Mouse (Mus musculus) bone marrow, adult 2 months (tissue): ENCODE measurements at regions not wholly inside any gene's neighbourhood (a gene's known extent, or its start where the extent isn't known, plus 50 kb on each side); places are given as distances from the start of the nearest gene placed in this dataset.

ENCODE experiments used
- CTCF ChIP-seq: fragments of 200-500 bp; IDR thresholded peaks from 2 replicates; pipeline ENCODE4 v1.5.1; 2011; ENCODE audit warnings: low read length, control low read depth; ENCODE audit not compliant: control insufficient read depth, insufficient read depth
- POLR2A ChIP-seq: fragments of 200-500 bp; IDR thresholded peaks from 2 replicates; pipeline ENCODE4 v1.6.1; 2011; ENCODE audit warnings: low read depth, mild to moderate bottlenecking, control low read depth, low read length, borderline replicate concordance; ENCODE audit not compliant: control insufficient read depth

DNA sequence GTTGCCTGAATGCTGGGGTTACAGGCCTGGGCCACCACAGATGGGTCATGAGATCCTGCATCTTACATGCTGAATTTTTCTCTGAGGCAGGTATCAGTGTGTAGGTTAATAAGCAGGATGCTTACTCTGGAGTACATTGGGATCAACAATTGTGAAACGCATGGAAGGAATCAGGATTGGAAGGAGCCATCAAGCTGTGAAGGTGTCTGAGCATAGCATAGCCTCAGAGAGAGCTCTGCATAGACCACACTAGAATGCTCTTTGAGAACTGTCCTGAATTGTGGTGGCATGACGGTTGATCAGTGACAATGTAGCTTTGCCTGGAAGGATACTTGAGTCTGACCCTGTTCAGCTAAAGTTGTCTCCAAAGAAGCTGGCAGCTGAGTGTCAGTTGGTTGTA is 1245.7 kb upstream of the A1bg start:
- TF ChIP-seq CTCF (no peak), POLR2A (no peak)
